Mouse (Mus musculus): ENCODE results near the gene Efcab9.
A peak's percentile ranks its signal among the peaks of the same experiment; 100 is the strongest.
"Not testable (repeated sequence)": the region's sequence is repeated elsewhere in the genome, so short reads cannot be mapped to it uniquely, and the experiment has no call there.

The Efcab9 gene

DNA sequence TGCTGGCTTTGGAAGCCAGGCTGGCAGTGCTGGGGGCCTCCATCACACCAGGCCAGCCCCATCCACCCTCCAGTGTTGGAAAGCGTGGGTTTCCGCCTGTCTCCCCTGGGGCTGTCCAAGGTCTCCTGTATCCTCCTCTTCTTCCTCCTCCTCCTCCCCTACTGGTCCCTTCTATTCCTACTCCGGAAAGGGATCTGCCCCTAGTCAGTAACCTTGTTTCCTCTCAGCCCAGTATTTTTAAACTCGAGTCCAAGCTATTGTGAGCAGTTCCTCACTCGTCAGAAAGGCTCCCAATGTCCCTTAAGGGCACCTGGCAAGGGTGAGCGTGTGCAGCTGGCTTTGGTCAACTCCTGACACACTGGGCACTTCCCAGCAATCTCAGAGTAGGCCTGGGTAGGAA lies 6.6 kb upstream of the Efcab9 start:
- no peak for DNase-seq (ENCODE audit: low spot score)

DNA sequence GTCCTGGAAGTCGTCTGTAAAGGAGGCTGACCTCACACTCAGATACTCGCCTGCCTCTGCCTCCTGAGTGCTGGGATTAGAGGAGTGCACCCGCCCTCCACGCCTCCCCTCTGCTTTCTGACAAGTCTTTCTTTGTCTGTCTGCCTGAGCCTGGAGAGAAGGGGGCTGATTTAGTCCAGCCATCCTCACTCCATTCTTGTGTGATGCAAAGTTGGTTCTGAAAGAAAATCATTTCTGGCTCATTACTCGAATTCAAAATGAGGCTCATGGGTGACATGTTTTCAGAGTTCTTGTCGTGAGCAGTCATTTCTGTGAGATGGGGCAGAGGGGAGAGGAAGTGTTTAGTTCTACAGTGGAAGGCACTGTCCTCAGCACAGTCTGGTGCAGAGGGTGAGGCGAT lies 5.1 kb upstream of the Efcab9 start:
- DNase-seq (ENCODE audit: low spot score): no peak

DNA sequence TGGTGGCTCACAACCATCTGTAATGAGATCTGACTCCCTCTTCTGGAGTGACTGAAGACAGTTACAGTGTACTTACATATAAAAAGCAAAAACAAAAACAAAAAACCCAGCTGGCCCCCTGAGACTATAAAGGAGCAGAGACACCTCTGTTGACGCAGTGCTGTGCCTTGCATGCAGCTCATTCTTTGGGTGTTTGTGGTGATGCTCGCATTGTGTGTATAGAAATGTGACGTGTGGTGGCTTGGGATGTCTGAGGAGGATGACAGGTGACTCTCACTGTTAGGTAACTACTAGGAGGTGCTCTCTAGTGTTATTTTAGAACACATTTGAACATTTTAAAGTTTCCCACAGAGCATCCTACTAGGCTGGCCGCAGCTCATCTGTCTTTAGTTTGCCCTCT lies 3.8 kb upstream of the Efcab9 start:
- no peak for DNase-seq (ENCODE audit: low spot score)

DNA sequence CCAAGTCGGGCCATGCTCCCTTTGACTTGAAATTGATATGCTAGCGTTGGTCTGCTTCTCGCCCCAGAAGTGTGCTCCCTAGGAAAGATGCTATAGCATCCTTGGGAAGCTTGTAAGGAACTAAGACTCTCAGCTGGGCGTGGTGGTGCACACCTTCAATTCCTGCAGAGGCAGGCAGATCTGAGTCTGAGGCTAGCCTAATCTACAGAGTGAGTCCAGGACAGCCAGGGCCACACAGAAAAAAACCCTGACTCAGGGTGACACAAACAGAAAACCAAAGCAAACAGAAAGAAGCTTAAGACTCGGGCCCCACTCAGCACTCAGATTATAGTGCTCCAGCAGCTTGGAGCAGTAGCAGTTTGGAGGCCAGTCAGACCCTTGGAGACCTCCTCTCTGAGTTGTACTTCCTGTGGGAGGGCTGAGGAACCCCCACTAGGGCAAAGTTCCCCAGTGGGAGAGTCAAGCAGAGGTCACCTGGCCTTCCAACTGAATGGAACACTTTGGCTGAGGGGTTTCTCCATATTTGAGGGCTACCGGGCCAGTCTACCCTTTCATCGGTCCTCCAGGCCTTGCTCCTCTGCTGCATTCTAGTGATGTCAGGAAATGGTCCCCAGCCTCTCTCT lies 2.7 kb upstream of the Efcab9 start:
- no peak for DNase-seq (ENCODE audit: low spot score)

DNA sequence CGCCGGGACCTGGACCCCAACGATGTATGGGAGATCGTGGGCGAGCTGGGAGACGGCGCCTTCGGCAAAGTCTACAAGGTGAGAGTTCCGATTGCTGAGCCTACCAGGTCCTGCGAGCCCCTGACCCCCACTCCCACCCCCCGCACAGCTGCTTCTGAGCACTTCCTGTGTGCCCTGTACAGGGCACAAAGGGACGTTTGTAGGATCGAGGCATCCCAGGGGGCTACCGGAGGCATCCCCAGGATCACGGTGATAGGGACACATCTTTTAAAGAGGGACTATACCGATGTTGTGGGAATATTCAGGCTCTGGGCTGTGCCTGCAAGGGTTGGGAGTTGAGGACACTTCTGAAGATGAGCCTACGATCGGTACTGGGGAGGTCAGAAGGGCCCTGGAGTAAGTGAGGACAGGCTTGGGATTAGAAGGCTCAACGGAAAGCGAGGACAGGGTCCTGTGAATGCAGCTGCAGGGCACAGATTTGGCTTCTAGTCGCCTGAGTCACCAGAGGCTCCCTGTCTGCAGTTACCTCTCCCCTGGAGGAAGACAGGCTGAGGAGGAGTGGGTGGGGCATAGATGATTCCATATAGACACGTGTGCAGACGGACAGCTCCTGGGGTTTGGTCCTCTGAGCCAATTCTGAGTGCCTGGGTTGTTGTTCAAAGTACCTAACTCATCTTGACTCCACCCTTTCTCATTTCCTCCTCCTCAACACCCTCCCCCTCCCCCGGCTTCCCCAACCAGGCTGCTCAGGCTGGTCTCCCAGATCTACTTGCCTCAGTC lies 1.8 kb upstream of the Efcab9 start:
- DNase-seq (ENCODE audit: low spot score): peak; percentile 51

DNA sequence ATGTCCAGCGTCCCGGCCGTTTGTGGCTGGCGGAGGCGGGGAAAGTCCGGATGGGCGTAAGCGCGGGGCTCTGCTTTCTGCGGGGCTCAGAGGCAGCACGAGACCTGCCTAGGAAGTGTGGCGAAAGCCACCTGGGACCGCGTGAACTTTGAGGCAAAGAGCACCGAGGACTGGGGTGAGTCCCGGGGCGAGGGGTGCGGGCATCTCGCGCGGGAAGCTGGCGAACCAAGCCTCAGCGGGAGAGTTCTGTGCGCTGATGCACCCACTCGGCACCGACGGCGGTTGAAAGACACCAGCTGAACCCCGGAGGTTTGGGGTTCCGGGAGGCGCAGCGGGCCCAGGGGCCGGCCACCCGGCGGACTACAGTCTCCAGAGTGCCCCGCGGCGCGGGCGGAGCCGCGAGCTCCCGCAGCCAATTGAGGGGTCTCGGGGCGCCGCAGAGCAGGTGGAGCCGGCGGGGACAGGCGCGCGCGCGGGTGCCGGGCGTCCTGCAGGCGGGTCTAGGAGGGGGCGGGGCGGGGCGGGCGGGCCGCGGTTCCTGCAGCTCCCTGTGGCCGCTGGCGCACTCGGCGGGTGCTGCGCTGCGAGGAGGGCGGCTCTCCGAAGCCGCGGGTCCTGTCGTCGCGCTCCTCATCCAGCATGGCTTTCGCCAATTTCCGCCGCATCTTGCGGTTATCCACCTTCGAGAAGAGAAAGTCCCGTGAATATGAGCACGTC lies 1.0 kb upstream of the Efcab9 start, which contains the start of gene Stk10:
TSS of gene Stk10 (plus strand) at position 541 of the 717 bp plus-strand sequence.
- DNase-seq (ENCODE audit: low spot score): peak; percentile 90

DNA sequence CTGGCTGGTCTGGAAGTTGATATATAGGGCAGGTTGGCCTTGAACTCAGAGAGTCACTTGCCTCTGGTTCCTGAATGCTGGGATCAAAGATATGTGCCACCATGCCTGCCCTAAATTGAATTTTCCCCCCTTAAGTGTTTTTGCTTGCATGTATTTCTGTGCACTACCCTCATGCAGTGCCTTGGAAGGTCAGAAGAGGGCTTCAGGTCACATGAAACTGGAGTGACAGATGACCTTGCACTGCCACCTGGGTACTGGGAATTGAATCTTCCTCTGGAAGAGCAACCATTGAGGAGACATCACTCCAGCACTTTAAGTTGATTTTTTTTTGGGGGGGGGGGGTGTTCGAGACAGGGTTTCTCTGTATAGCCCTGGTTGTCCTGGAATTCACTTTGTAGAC lies 1.7 kb downstream of the Efcab9 start:
- no peak for DNase-seq (ENCODE audit: low spot score)

DNA sequence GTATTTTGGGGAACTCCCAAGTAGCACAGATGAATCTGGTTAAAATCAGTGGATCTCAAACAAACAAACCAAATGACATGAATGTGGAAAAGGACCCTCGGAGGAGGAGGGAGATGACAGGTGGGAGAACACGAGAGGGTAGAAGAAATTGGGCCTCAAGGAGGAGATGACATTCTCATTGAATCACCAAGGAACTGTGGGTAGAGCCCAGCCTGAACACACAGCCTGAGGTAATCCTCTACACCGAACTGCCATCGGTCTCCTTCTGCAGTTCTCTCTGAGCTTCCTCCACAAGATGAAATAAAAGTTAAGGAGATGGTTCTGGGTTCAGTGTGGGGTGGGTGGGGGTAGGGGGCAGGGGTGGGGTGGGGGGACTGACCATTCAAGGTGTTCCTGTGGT lies 4.9 kb downstream of the Efcab9 start:
- DNase-seq (ENCODE audit: low spot score): no peak

DNA sequence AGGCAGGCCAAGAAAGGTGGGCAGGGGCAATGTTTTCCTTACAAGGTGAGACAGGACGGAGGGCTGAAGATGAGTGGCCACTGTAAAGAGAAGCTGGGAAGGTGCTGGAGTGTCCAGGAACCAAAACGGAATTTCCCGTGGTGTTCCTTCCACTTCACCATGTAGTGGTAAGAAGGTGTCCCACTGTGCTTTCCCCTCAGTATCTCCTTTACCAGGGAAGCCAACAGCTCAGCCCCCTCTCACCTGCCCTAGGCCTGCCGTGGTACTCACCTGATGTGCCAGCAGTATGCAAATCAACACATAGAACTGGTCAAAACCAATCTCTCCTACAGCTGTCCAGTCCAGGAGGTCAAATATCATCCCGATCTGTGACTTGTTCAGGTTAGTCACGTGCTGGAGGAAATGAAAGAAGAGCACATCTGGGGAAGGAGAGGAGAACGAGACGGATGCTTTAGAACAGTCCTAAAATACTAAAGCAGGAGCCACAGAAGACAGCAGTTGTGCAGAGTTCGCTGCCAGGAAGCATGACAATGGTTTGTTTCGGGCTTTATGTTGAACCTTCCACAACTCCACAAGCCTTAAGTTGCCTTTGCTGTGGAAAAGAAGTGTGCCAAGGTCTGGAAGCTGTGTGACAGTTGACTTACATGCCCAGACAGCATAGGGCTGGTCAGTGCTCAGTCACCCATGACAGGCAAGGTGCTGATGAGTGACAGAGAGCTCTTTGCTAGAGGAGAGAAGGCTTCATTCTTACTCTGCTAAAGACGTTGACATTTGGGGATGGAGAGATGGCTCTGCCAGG lies 7.6 kb downstream of the Efcab9 start:
- DNase-seq (ENCODE audit: low spot score): no peak

DNA sequence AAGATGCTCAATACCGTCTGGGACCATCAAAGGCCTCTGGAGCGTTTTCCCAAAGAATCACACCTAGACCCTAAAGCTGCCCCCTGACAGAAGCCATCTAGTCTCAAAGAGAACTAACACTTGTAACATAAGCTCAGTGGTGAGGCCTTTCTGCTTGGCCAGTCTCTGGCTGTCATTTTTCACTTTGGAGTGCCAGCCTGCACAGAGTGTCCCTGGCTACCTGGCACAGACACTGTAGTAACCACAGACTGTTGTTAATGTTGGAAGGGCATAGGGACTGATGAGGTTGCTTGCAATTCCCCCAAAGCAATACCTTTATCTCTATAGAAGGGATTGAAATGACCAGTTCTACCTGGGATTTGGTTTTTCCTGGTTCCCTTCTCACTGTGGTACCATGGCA lies 10.6 kb downstream of the Efcab9 start:
- DNase-seq (ENCODE audit: low spot score): no peak

DNA sequence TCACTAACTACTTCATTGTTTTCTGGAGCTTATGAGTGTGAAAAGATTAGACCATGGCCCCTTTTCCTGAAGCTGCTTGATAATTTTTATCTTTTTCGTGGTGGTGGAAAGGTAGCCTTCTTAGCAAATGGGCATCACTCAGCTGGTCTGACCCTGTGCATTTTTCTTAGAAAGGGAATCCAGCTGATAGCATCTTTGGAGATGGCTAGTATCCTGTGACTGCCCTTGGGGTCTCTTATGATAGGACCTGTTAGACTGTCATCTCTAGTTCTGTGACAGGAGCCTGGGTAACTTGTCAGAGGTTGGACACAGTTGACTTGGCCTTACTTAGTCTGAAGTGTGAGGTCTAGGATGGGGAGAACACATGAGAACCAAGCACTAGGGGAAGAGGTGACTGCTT lies 12.5 kb downstream of the Efcab9 start:
- DNase-seq (ENCODE audit: low spot score): no peak

DNA sequence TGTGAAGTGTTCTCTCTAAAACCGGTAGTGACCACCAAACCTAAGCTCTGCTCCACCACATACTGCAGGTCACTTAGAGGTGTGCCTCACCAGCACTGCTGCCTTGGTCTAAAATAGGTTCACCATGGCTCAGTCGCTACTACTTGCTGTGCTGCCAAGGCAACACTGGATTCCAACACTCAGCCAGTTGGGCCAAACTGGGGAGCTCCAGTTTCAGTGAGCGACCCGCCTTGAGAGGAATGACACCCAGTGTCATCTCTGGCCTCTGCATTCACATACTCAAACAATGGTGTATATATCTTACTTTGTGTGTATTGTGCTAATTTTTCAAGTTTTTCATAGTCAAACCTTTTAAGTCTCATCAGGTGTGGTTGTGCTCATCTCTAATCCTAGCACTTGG lies 13.1 kb downstream of the Efcab9 start:
- DNase-seq (ENCODE audit: low spot score): no peak

DNA sequence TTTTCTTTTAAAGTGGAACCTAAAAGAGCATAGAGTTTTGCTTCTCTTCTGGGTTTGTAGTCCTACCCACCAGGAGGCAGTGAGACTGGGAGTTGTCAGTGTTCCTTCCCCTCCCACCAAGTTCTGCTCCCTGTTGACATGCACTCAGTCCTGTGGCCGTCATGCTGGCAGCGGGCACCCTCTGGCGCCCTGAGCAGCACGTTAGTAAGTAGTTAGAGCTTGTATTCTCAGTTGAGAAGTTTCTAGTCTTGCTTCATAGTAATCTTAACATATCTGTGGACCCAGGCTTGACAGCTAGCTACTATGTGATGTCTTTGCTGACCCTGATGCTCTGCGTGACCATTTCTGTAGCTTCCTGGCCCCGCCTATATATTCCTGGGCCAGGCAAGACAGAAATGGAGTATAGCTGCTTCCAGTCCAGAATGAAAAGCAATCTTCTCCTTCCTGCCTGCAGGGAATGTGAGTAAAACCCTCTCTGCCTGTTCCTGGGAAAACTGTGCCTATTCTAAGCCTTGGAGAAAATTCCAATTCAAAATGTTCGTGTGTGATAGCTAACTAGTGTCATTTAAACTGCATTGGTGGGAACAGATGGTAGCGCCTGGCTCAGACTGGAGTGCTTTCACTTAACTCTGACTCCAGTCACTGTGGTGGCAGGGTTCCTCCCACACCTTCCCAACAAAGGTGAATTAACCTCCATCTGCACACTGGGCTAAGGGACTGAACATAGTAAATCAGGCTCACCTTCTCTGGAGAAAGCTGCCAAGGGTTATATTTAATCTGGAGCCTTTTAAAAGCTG lies 14.8 kb downstream of the Efcab9 start:
- no peak for DNase-seq (ENCODE audit: low spot score)

DNA sequence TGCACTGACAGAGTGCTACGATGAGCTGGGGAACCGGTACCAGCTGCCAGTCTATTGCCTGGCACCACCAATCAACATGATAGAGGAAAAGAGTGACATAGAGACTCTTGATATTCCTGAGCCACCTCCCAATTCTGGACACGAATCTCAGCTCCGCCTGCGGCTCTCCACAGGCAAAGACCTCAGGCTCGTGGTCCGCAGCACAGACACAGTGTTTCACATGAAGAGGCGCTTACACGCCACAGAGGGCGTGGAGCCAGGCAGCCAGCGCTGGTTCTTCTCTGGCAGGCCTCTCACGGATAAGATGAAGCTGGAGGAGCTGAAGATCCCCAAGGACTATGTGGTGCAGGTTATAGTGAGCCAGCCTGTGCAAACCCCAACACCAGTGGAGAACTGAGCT lies 15.8 kb downstream of the Efcab9 start:
- no peak for DNase-seq (ENCODE audit: low spot score)

DNA sequence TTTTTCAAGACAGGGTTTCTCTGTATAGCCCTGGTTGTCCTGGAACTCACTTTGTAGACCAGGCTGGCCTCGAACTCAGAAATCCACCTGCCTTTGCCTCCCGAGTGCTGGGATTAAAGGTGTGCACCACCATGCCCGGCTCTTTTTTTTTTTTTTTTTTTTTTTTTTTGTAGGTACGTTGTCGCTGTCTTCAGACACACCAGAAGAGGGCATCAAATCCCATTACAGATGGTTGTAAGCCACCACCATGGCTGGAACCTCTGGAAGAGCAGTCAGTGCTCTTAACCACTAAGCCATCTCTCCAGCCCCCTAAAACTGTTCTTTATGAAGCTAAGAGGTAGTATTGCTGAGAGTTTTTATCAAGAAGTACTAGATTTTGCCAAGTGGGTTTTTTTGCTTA lies 17.0 kb downstream of the Efcab9 start:
- not testable (repeated sequence) for DNase-seq (ENCODE audit: low spot score)

DNA sequence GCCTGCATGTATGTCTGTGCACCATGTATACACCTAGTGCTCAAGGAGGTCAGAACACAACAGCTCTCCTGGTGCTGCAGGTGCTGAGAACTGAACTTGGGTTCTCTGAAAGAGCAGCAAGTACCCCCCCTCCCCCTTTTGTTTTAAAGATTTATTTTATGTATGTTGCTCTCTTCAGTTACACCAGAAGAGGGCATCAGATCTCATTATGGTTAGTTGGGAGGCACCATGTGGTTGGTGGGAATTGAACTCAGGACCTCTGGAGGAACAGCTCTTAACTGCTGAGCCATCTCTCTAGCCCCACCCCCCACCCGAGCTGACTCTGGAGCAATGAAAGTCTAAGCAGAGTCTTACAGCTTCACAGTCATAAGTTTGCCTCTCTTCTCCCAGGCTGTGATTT lies 21.0 kb downstream of the Efcab9 start:
- DNase-seq (ENCODE audit: low spot score): no peak

DNA sequence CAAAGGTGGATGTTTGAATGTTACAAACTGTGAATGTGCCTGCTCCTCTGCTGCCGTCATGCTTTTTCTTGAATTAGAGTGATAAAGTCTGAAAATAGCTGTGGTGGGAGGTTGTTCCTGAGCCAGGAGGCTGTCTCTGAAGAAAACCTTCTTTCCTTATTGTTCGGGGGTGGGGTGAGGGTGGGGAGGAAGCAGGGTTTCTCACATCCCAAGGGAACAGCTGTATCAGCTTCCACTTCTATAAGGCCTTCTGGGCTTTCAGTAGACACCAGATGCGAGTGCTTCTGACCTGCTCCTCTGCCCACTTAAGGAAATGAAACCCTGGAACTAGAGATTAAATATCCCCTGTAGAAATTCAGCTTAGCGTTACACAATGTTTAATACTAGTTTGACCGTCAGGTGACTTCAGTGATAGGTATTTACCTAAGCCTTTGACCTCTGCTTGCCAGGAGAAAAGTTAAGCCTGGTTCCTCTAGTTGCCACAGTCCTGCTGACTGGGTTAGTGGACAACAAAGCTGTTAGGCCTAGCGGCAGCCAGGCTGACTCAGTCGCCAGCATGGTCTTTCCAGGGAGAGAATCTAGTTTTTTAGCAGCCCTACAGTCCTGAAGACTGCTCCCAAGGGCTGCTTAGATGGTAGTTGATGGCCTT lies 26.7 kb downstream of the Efcab9 start:
- DNase-seq (ENCODE audit: low spot score): peak; percentile 50

DNA sequence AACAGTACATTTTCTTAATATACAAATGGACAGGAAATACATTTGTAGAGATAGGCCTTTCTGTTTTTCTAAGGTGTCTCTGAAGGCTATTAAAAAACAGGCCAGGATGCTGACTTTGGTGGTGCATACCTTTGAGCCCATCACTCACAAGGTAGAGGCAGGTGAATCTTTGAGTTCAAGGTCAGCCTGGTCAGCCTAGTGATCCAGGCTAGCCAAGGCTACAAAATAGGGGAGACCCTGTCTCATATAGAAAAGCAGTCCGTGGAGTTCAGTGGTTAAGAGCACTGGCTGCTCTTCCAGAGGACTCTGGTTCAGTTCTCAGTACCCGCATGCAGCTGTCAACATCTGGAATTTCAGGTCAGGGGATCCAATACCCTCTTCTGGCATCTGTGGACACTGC lies 28.2 kb downstream of the Efcab9 start:
- DNase-seq (ENCODE audit: low spot score): no peak

DNA sequence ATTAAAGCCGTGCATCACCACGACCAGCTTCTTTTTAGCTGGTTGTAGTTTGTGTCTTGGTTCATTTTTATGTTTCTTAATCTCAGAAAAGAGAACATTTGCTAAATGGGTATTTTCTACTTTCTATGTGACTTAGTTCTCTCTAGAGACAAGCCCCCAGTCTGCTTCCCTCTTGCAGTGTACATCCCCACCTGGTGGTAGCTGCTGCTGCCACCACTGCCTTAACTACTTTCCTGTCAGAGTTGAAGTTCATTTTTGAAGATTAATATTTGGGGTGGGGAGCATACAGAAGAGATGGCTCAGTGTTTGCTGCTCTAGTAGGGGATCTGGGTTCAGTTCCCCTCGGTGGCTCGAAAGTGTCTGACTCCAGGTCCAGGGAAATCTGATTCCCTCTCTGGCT lies 31.9 kb downstream of the Efcab9 start:
- no peak for DNase-seq (ENCODE audit: low spot score)

DNA sequence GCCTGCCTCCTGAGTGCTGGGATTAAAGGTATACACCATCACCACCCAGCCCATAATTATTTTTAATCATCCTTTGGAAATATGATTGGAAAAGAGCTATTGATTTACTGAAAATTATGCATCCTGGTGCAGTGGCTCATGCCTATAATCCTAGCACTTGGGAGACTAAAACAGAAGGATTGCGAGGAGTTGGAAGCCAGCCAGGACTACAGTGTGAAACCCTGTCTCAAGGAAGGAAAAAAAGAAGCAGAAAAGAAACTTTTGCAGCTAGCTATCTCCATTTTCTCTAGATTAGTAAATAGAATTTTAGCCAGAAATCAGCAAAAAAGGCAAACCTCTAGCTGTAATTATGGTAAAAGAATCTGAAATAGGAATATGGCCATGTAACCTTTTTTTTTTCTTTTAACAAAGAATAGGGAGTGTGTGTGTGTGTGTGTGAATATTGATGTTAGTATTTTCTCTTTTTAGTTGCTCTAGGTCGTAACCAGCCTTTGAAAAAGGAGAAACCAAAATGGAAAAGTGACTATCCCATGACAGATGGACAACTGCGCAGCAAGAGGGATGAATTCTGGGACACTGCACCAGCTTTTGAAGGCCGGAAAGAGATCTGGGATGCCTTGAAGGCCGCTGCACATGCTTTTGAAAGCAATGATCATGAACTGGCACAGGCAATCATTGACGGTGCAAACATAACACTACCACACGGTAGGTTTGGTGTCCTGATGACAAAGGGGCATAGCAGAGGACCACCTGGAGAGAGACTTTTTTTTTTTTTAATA lies 32.9 kb downstream of the Efcab9 start:
- no peak for DNase-seq (ENCODE audit: low spot score)
